Mouse (Mus musculus) kidney, embryonic 16.5 days (tissue): ENCODE measurements around the gene Smad9. TPM values are rescaled to one million over a fixed set of nuclear protein-coding genes. Genes with fewer than 3 reads are reported as not detected.
A peak's percentile ranks its signal among the peaks of the same experiment; 100 is the strongest.

Source experiments
- ATAC-seq: fragments of 200-750 bp; cut with Nextera tagmentation; 2 replicates; pipeline ENCODE4 v1.8.0; 2017; ENCODE audit warnings: moderate TSS enrichment; ENCODE audit not compliant: low FRiP score, low TSS enrichment
- H3K27ac ChIP-seq: fragments of 300-500 bp; sonication (generic); 2 replicates; pipeline ENCODE4 v1.5.1; 2014; ENCODE audit warnings: low read length
- H3K27me3 ChIP-seq: fragments of 300-500 bp; sonication (generic); 2 replicates; pipeline ENCODE4 v1.6.1; 2014; ENCODE audit warnings: low read length, control low read depth, mixed read lengths; ENCODE audit not compliant: insufficient read depth
- H3K36me3 ChIP-seq: fragments of 300-500 bp; sonication (generic); 2 replicates; pipeline ENCODE4 v1.6.1; 2014; ENCODE audit warnings: low read length, control low read depth, mixed read lengths; ENCODE audit not compliant: insufficient read depth
- H3K4me1 ChIP-seq: fragments of 300-500 bp; sonication (generic); 2 replicates; pipeline ENCODE4 v1.6.1; 2014; ENCODE audit warnings: low read length, control low read depth, mixed read lengths; ENCODE audit not compliant: insufficient read depth
- H3K4me2 ChIP-seq: fragments of 300-500 bp; sonication (generic); replicated peaks from 2 replicates; pipeline ENCODE4 v1.6.1; 2014; ENCODE audit warnings: low read depth, low read length
- H3K4me3 ChIP-seq: fragments of 300-500 bp; sonication (generic); 2 replicates; pipeline ENCODE4 v1.5.1; 2014; ENCODE audit warnings: mild to moderate bottlenecking, low read length
- H3K9ac ChIP-seq: fragments of 300-500 bp; sonication (generic); replicated peaks from 2 replicates; pipeline ENCODE4 v1.6.1; 2014; ENCODE audit warnings: low read length
- H3K9me3 ChIP-seq: fragments of 300-500 bp; sonication (generic); 2 replicates; pipeline ENCODE4 v1.6.1; 2016; ENCODE audit warnings: low read length, control low read depth
- WGBS: fragments of 180-500 bp; shearing (Covaris S2); extraction: QIAGEN DNeasy Blood & Tissue Kit; methylation state at CpG from one replicate; pipeline ENCODE4 v1.1.7; 2014; 5-methylcytosine and 5-hydroxymethylcytosine counted together
- polyA plus RNA-seq: library from polyadenylated mRNA; unstranded; fragments of >200 nt; fragmentation: Nextera tagmentation; extraction: Ambion mirVana; gene quantifications from 2 replicates; pipeline ENCODE4 v1.2.1, GENCODE M21; 2015

The Smad9 gene
- polyA plus RNA-seq, result 1.4 and 1.6 TPM in 2 replicates

DNA sequence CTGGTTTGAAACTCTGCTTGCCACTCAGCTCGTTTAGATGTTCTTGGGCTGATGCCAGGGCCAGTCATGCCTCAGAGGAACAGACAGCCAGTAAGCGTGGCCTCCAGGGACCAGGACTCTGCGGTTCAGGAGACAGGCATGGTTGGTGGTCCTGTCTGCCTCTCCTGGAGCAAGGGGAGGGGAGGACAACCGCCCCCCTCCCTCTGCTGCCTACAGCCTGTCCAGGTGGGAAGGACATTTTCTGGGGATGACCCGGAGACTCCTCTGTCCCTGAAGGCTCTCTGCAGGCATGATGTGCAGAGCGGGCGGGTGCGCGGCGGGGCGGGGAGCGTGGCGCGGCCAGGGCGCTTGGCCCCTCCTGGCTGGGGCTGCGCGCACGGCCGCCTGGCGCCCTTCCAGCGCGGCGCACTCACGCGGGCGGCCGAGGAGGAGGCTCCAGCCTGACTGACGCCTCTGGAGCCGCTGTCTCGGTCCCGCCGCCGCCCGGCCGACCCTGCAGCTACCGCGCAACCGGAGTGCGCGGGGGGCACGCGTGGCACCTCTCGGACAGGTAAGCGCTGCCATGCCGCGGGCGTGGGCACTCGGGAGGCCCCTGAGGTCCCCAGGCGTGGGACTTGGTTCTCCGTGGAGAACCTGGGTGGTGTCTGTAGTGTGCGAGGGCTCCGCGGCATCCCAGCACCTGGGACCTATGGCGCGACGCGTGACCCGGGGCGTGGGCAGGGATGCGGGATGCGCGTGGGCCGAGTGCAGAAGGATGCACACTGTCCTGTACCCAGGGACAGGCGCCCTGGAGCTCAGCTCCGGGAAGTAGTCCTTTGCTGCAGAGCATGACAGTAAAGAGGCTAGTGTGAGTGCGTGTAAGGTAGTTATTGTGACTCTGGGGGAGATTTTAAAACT is at the start of gene Smad9:
Smad9 (plus strand) TSS at position 438 of the 897 bp plus-strand sequence.
- peaks cover 10% of the 10 kb centered on the region for H3K36me3 ChIP-seq
- peak; percentile 91 for ATAC-seq
- H3K9me3 ChIP-seq, result peaks cover 2% of the 10 kb centered on the region; the same call in 1 of the 2 replicates
- H3K9ac ChIP-seq, result peak within 1 kb of the TSS; percentile 69
- WGBS, result under 1% methylated on average over 49 of the region's 66 CpGs
- no peaks in the 10 kb centered on the region for H3K27me3 ChIP-seq
- H3K4me2 ChIP-seq, result peak within 1 kb of the TSS; percentile 93
- peaks cover 16% of the 10 kb centered on the region; the same call in 1 of the 2 replicates for H3K4me1 ChIP-seq
- peak within 1 kb of the TSS; percentile 74 for H3K27ac ChIP-seq
- peak within 1 kb of the TSS; percentile 61 for H3K4me3 ChIP-seq

DNA sequence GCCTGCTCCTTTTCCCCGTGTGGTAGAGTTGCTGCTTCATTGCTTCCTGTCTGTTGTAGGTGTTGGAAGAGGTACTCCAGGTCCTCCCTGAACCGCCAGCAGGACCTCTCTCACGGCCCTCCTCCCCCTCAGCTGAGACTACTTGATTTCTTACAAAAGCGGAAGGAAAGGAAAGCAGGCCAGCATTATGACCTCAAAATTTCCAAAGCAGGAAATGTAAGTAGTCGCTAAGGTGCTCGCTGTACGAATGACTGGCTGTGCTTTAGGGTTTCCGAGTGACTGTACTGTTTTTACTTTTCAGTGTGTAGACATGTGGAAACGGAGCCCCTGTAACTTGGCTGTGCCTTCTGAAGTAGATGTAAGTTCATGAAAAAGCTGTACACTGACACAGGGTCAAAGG is 46.4 kb upstream of the Smad9 start:
- WGBS, result 72% methylated on average over 9 of the region's 9 CpGs
- H3K4me1 ChIP-seq, result no peaks in the 10 kb centered on the region
- H3K27ac ChIP-seq, result no peak overlapping the region
- H3K4me3 ChIP-seq, result no peak overlapping the region
- H3K9ac ChIP-seq, result no peak overlapping the region
- H3K4me2 ChIP-seq, result no peak overlapping the region
- ATAC-seq, result no peak
- H3K27me3 ChIP-seq, result no peaks in the 10 kb centered on the region
- no peaks in the 10 kb centered on the region for H3K9me3 ChIP-seq
- H3K36me3 ChIP-seq, result peaks cover 69% of the 10 kb centered on the region

DNA sequence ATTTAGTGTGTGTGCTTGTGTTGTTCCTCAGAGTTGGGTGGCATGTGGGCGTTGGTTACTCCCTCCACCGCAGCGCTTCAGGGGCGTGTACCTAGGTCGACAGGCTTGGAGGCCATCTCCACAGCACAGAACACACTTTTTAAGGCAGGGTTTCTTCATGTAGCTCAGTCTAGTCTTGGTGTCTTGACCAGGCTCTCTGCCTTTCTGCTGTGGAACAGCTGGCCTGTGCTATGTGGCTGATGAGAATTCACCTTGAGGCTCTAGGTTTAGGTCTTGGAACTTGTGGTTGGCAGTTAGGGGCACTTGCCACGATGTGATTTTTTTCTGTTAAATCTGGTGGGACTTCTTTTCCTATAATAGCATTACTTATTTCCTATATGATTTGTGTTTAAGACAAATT is 41.1 kb upstream of the Smad9 start, which contains the start of gene Gm21958:
Gm21958 (minus strand) TSS at position 101 of the 400 bp plus-strand sequence.
- H3K36me3 ChIP-seq, result peaks cover 69% of the 10 kb centered on the region
- H3K27me3 ChIP-seq, result no peaks in the 10 kb centered on the region
- no peak for ATAC-seq

DNA sequence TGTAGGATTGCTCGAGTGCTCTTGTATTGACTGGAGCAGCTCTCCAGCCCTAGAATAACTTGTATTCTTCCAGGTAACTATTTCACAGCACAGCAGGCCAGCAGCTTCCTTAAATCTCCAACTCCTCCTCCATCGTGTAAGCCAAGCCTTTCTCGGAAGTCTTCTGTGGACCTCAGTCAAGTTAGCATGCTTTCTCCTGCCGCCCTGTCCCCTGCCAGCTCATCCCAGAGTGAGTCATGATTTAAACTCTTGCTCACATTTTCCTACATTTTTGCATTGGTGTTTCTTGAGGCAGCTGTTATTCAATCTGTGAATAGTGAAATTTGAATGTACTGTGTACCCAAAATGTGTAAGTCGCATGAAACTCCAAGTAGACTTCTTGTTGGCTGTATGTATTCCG is 39.9 kb upstream of the Smad9 start:
- Histone ChIP-seq H3K4me3 (no peak overlapping the region), H3K36me3 (peaks cover 60% of the 10 kb centered on the region), H3K27me3 (no peaks in the 10 kb centered on the region), H3K27ac (no peak overlapping the region), H3K9ac (no peak overlapping the region), H3K4me2 (no peak overlapping the region), H3K9me3 (no peaks in the 10 kb centered on the region), H3K4me1 (no peaks in the 10 kb centered on the region)
- 92% methylated on average over 6 of the region's 6 CpGs for WGBS
- no peak for ATAC-seq

More for the DNA sequence above, 41.1 kb upstream of the Smad9 start, which contains the start of gene Gm21958:
- H3K27ac ChIP-seq, result no peak within 1 kb of the TSS
- no peak within 1 kb of the TSS for H3K9ac ChIP-seq
- no peaks in the 10 kb centered on the region for H3K9me3 ChIP-seq
- no peak within 1 kb of the TSS for H3K4me3 ChIP-seq
- no peak within 1 kb of the TSS for H3K4me2 ChIP-seq
- no peaks in the 10 kb centered on the region for H3K4me1 ChIP-seq
- 86% methylated on average over 6 of the region's 6 CpGs for WGBS

DNA sequence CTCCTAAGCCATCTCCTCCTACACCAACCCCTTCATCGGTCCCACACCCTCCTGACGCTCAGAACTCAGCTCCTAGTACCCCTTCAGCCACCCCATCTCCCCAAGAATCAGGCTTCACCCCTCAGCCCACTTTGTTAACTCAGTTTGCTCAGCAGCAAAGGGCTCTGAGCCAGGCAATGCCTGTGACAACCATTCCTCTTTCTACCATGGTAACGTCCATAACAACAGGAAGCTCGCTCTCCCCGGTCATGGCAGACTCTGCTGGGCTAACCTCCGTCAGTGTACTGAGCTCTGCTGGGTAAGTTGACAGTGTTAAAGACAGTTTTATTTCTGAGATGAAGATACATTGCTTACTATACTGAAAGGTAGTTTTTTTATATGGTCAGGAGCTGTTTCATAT is 38.0 kb upstream of the Smad9 start:
- WGBS, result 80% methylated on average over 6 of the region's 6 CpGs
- Histone ChIP-seq H3K4me3 (no peak overlapping the region), H3K4me2 (no peak overlapping the region), H3K27me3 (no peaks in the 10 kb centered on the region), H3K4me1 (no peaks in the 10 kb centered on the region), H3K9ac (no peak overlapping the region), H3K27ac (no peak overlapping the region), H3K9me3 (no peaks in the 10 kb centered on the region), H3K36me3 (peaks cover 59% of the 10 kb centered on the region)
- no peak for ATAC-seq

DNA sequence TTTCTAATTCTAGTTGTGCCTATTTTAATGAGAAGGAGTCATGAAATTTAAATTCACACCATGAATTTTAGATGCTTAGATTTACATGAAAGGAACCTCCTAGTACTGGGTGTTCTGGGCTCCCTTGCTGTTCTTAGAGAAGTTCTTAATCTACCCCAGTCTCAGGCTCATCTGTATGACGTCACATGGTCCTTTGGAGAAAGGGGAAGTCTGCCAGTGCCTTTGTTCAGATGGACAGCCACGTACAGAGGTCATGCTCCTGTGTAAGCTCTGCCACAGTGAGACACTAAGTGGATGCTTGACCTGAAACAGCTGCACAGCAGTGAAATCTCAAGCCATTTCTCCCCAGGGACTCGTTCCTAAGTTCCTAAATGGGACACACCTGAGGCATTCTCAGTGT is 36.4 kb upstream of the Smad9 start:
- 77% methylated on average over 3 of the region's 3 CpGs for WGBS
- H3K4me2 ChIP-seq, result no peak overlapping the region
- no peak overlapping the region for H3K4me3 ChIP-seq
- ATAC-seq, result no peak
- no peaks in the 10 kb centered on the region for H3K27me3 ChIP-seq
- no peak overlapping the region for H3K27ac ChIP-seq
- no peaks in the 10 kb centered on the region for H3K9me3 ChIP-seq
- no peaks in the 10 kb centered on the region for H3K4me1 ChIP-seq
- H3K9ac ChIP-seq, result no peak overlapping the region
- peaks cover 65% of the 10 kb centered on the region for H3K36me3 ChIP-seq

DNA sequence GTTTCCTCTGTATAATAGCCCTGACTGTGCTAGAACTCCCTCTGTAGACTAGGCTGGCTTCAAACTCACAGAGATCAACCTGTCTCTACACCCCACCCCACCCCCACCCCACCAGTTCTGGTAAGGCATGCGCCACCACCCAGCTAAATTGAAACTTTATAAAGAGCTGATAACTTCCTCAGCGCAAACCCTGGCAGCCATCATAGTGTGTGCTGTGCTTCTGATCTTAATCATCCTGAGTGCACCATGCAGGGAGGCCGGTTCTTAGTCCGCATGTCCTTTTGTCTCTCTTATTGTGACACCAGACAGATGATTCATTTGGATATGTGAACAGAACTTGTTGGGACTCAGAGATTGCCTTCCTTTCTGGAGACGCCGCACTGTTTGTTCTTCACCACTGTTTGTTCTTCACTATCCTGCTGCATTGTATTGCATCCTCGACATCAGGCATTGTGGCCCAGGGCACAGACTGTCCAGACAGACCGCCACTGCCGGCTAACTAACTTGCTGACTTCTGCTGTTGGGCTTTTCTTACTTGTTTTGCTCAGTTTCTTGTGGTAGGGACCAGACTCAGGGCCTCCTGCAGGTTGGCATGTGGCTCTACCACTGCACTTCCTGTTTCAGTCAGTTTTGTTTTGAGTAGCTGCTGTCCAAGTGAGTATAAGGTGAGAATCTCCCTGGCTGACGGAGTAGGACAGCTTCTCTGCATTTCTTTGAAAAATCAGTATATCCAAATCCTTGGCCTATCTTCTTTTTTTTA is 31.5 kb upstream of the Smad9 start:
- Histone ChIP-seq H3K36me3 (peaks cover 54% of the 10 kb centered on the region), H3K9me3 (no peaks in the 10 kb centered on the region), H3K9ac (no peak overlapping the region), H3K4me1 (no peaks in the 10 kb centered on the region), H3K4me3 (no peak overlapping the region), H3K27ac (no peak overlapping the region), H3K4me2 (no peak overlapping the region), H3K27me3 (no peaks in the 10 kb centered on the region)
- no peak for ATAC-seq
- 91% methylated on average over 10 of the region's 10 CpGs for WGBS

DNA sequence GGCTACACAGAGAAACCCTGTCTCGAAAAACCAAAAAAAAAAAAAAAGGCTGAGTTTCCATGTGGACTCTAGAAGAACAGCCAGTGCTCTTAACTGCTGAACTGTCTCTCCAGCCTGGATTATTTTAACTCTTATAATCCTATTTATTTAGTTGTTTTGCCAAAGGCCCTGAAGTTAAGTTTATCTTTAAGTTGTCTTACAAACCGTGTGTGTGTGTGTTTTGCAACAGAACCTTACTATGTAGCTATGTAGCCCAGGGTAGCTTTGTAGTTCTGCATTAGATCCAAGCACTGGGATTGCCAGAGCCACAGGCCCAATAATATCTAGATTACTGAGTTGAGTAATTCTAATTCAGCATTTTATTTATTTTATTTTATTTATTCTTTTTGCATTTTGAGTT is 30.0 kb upstream of the Smad9 start:
- Histone ChIP-seq H3K27me3 (no peaks in the 10 kb centered on the region), H3K4me1 (no peaks in the 10 kb centered on the region), H3K9me3 (no peaks in the 10 kb centered on the region), H3K36me3 (peaks cover 66% of the 10 kb centered on the region), H3K9ac (no peak overlapping the region), H3K4me3 (no peak overlapping the region), H3K4me2 (no peak overlapping the region), H3K27ac (no peak overlapping the region)
- 82% methylated on average over 2 of the region's 2 CpGs for WGBS
- ATAC-seq, result no peak

DNA sequence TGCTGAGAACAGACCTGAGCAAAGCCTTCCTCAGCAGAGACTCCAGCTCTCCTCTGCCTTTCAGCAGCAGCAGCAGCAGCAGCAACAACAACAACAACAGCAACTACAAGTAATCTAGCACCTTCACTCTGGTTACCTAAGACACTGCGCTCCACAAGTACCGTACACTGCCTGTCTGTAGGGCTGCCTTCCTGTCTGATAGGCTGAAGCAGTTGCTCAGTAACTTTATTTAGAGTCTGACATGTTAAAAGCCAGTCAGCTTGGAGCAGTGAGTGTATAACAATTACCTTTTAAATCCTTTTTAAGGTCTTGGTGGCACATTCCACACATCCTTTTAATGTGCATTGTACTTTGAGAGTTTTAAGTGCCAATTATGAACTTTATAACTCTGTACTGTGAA is 27.8 kb upstream of the Smad9 start:
- WGBS, result 94% methylated on average over 2 of the region's 2 CpGs
- no peak overlapping the region for H3K27ac ChIP-seq
- no peaks in the 10 kb centered on the region for H3K27me3 ChIP-seq
- no peak for ATAC-seq
- H3K4me2 ChIP-seq, result no peak overlapping the region
- H3K9ac ChIP-seq, result no peak overlapping the region
- no peaks in the 10 kb centered on the region for H3K9me3 ChIP-seq
- peaks cover 4% of the 10 kb centered on the region; the same call in 1 of the 2 replicates for H3K4me1 ChIP-seq
- peaks cover 61% of the 10 kb centered on the region for H3K36me3 ChIP-seq
- H3K4me3 ChIP-seq, result no peak overlapping the region
